Mouse (Mus musculus) layer of hippocampus, postnatal 25 days (tissue): ENCODE results near the gene Ccin. TPM values are rescaled to one million over a fixed set of nuclear protein-coding genes. Genes with fewer than 3 reads are reported as not detected.
A peak's percentile ranks its signal among the peaks of the same experiment; 100 is the strongest.

Experiments used
- DNase-seq, 2 experiments: peaks; one replicate each; pipeline ENCODE4 v3.0.0; 2022; ENCODE audit warnings: mixed read lengths in 2 of 2, low spot score in 1 of 2; ENCODE audit errors: extremely low spot score in 1 of 2
- total RNA-seq, 2 experiments: library from RNA; stranded (reverse); gene quantifications; 2 replicates each; pipeline ENCODE4 v1.2.3; 2021

Ccin gene
- total RNA-seq, 2 experiments from 2014 or later: not detected

- peak in 1 of 2 experiments; percentile 21 for DNase-seq
These were observed 9.7 kb upstream of the Ccin start for GRCm38 (mm10) chr4:43973526-43973981.

GRCm38 (mm10) chr4:43974914-43975616, 8.2 kb upstream of the Ccin start:
- no peak for DNase-seq

GRCm38 (mm10) chr4:43976223-43976740, 7.0 kb upstream of the Ccin start:
- DNase-seq: no peak

GRCm38 (mm10) chr4:43978521-43979443, 4.5 kb upstream of the Ccin start:
- no peak for DNase-seq

- DNase-seq: peak; percentile 77 to 79
These were observed 3.5 kb upstream of the Ccin start for GRCm38 (mm10) chr4:43979746-43980145.

- DNase-seq: no peak
These were observed 3.0 kb upstream of the Ccin start for GRCm38 (mm10) chr4:43980236-43980635.

- DNase-seq: no peak
These were observed 2.4 kb upstream of the Ccin start for GRCm38 (mm10) chr4:43980846-43981245.

GRCm38 (mm10) chr4:43981251-43981650, 2.0 kb upstream of the Ccin start:
- no peak for DNase-seq

GRCm38 (mm10) chr4:43982053-43982732, 1.1 kb upstream of the Ccin start:
- DNase-seq: peak; percentile 89 to 98

GRCm38 (mm10) chr4:43983756-43984155, 473 bp downstream of the Ccin start:
- DNase-seq: no peak

- no peak for DNase-seq
These were observed 1.0 kb downstream of the Ccin start for GRCm38 (mm10) chr4:43984326-43984725.

GRCm38 (mm10) chr4:43988976-43989375, 5.7 kb downstream of the Ccin start:
- DNase-seq: no peak

- no peak for DNase-seq
These were observed 9.8 kb downstream of the Ccin start for GRCm38 (mm10) chr4:43993072-43993471.

- DNase-seq: no peak
These were observed 11.1 kb downstream of the Ccin start for GRCm38 (mm10) chr4:43994342-43994741.

GRCm38 (mm10) chr4:44003622-44004021, 20.3 kb downstream of the Ccin start:
- DNase-seq: no peak

GRCm38 (mm10) chr4:44004126-44004525, 20.8 kb downstream of the Ccin start, which contains the start of gene Clta:
Clta (plus strand) TSS chr4:44004452.
- no peak for DNase-seq

- DNase-seq: no peak
These were observed 21.5 kb downstream of the Ccin start for GRCm38 (mm10) chr4:44004623-44005409.

- no peak for DNase-seq
These were observed 26.9 kb downstream of the Ccin start for GRCm38 (mm10) chr4:44010176-44010575.

GRCm38 (mm10) chr4:44010893-44011292, 27.6 kb downstream of the Ccin start:
- DNase-seq: no peak

GRCm38 (mm10) chr4:44011799-44012198, 28.5 kb downstream of the Ccin start:
- no peak for DNase-seq
